Mouse (Mus musculus) embryonic facial prominence, embryonic 10.5 days (tissue): ENCODE results near the gene St3gal6. TPM values are rescaled to one million over a fixed set of nuclear protein-coding genes. Genes with fewer than 3 reads are reported as not detected.
"Not testable (repeated sequence)": the region's sequence is repeated elsewhere in the genome, so short reads cannot be mapped to it uniquely, and the experiment has no call there.

Experiments used
- DNase-seq: peaks from one replicate; pipeline ENCODE4 v3.0.0-alpha.2; 2017; ENCODE audit warnings: low spot score
- H3K27ac ChIP-seq: fragments of 300-500 bp; sonication (generic); replicated peaks from 2 replicates; pipeline ENCODE4 v1.5.1; 2016; ENCODE audit warnings: mild to moderate bottlenecking
- H3K27me3 ChIP-seq: fragments of 300-500 bp; sonication (generic); replicated peaks from 2 replicates; pipeline ENCODE4 v1.6.1; 2016; ENCODE audit warnings: low read depth, mild to moderate bottlenecking; ENCODE audit not compliant: poor library complexity, severe bottlenecking
- H3K36me3 ChIP-seq: fragments of 300-500 bp; sonication (generic); replicated peaks from 2 replicates; pipeline ENCODE4 v1.6.1; 2016; ENCODE audit warnings: mild to moderate bottlenecking, moderate library complexity
- H3K4me1 ChIP-seq: fragments of 300-500 bp; sonication (generic); 2 replicates; pipeline ENCODE4 v1.6.1; 2016
- H3K4me3 ChIP-seq: fragments of 300-500 bp; sonication (generic); 2 replicates; pipeline ENCODE4 v1.5.1; 2016; ENCODE audit warnings: mild to moderate bottlenecking, moderate library complexity
- H3K9me3 ChIP-seq: fragments of 300-500 bp; sonication (generic); 2 replicates; pipeline ENCODE4 v1.6.1; 2016; ENCODE audit warnings: mild to moderate bottlenecking
- WGBS: fragments of 180-500 bp; shearing (Covaris S2); methylation state at CpG from one replicate; pipeline ENCODE4 v1.1.7; 2016; 5-methylcytosine and 5-hydroxymethylcytosine counted together
- polyA plus RNA-seq: library from polyadenylated mRNA; unstranded; fragments of >200 nt; fragmentation: Nextera tagmentation; extraction: Ambion mirVana; gene quantifications from 2 replicates; pipeline ENCODE4 v1.2.1, GENCODE M21; 2016

The St3gal6 gene
- polyA plus RNA-seq, 1 experiment from 2014 or later: 10.3 TPM

DNA sequence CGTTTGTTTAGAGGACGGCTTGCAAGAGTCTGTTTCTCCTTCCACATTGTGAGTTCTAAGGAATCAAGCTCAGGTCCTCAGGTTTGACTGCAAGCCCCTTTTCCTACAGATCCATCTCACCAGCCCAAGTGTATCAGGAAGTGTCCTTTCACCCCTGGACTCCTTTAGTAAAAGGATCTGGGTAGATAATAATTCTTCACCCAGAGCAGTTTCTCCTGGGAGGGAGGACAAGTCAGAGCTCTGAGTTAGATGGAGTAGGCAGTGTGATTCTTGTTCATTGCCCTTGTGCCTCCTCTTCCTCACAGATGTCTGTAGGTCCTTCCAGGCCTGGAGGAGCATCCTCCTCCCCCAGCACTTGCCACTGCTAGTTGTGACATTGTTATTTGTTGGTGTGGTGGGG is 61.5 kb downstream of the St3gal6 start:
- no peak for DNase-seq
- H3K4me1 ChIP-seq: no peaks in the 10 kb centered on the region
- peaks cover 90% of the 10 kb centered on the region for H3K36me3 ChIP-seq
- no peaks in the 10 kb centered on the region for H3K9me3 ChIP-seq
- H3K27ac ChIP-seq: no peak overlapping the region
- WGBS: 91% methylated on average over 2 of the region's 2 CpGs
- no peak overlapping the region for H3K4me3 ChIP-seq
- H3K27me3 ChIP-seq: no peaks in the 10 kb centered on the region

DNA sequence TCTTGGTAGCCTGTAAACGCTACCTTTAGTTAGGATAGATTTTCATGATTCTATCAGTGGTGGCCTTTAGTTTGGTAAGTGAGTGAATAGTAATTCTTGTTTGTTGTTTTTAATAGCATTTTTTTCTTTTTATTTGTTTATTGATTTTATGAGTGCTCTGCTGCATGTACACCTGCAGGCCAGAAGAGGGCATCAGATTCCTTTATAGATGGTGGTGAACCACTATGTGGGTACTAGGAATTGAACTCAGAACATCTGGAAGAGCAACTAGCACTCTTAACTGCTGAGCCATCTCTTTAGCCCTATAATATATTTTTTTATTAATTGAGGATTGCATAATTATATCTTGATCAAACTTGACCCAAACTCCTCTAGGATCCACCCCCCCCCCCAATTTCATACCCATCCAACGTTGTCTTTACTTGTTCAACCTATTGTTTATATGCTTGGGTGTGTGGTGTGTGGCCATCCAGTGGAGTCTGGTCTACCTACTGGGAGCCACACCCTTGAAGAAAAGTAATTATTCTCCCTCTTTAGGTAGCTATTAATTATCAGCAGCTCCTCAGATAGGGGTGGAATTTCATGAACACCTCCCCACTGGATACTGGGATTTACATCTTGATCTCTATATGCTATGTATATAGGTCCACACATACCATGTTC is 62.1 kb downstream of the St3gal6 start:
- no peak for DNase-seq
- 91% methylated on average over 2 of the region's 2 CpGs for WGBS
- Histone ChIP-seq H3K36me3 (peaks cover 90% of the 10 kb centered on the region), H3K4me3 (no peak overlapping the region), H3K9me3 (no peaks in the 10 kb centered on the region), H3K4me1 (no peaks in the 10 kb centered on the region), H3K27me3 (no peaks in the 10 kb centered on the region), H3K27ac (no peak overlapping the region)

- peaks cover 83% of the 10 kb centered on the region for H3K36me3 ChIP-seq
- 90% methylated on average over 10 of the region's 10 CpGs for WGBS
- no peak for DNase-seq
- H3K27me3 ChIP-seq: no peaks in the 10 kb centered on the region
- no peaks in the 10 kb centered on the region for H3K4me1 ChIP-seq
- no peak overlapping the region for H3K4me3 ChIP-seq
- no peak overlapping the region for H3K27ac ChIP-seq
- H3K9me3 ChIP-seq: no peaks in the 10 kb centered on the region
These were observed 63.7 kb downstream of the St3gal6 start for GRCm38 (mm10) chr16:58460386-58460785.

- not testable (repeated sequence) for H3K4me1 ChIP-seq, DNase-seq, H3K9me3 ChIP-seq, H3K27ac ChIP-seq, H3K27me3 ChIP-seq, H3K4me3 ChIP-seq
- 52% methylated on average over 3 of the region's 3 CpGs for WGBS
- peaks cover 79% of the 10 kb centered on the region for H3K36me3 ChIP-seq
These were observed 64.1 kb downstream of the St3gal6 start for GRCm38 (mm10) chr16:58459966-58460365.

DNA sequence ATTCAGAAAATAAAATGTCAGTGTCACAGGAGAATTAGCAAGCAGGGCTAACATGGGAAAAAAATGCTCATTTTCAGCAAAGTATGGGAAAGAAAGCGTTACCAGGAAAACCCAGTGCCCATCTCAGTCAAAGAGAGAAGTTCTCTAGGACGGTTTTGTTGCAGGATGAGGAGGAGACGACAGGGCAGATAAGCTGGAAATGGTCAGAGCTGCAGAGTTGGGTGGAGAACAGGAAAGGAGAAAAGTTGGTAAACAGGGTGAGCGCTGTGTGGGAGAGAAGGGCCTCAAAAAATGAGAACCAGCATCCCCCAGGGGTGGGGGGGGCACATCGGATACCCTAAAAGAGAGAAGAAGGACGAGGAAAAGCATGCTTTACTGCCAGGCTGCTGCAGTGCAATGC is 67.1 kb downstream of the St3gal6 start:
- WGBS: 91% methylated on average over 6 of the region's 6 CpGs
- peaks cover 69% of the 10 kb centered on the region for H3K36me3 ChIP-seq

GRCm38 (mm10) chr16:58456445-58456844 is 67.6 kb downstream of the St3gal6 start:
- no peak for DNase-seq
- Histone ChIP-seq H3K27ac (no peak overlapping the region), H3K4me3 (no peak overlapping the region), H3K27me3 (no peaks in the 10 kb centered on the region), H3K36me3 (peaks cover 73% of the 10 kb centered on the region), H3K9me3 (no peaks in the 10 kb centered on the region), H3K4me1 (no peaks in the 10 kb centered on the region)
- 92% methylated on average over 5 of the region's 5 CpGs for WGBS

More for the DNA sequence above, 67.1 kb downstream of the St3gal6 start:
- Histone ChIP-seq H3K4me1 (no peaks in the 10 kb centered on the region), H3K9me3 (no peaks in the 10 kb centered on the region), H3K27ac (no peak overlapping the region), H3K27me3 (no peaks in the 10 kb centered on the region), H3K4me3 (no peak overlapping the region)
- DNase-seq: no peak

GRCm38 (mm10) chr16:58455118-58455517 is 68.9 kb downstream of the St3gal6 start:
- Histone ChIP-seq H3K9me3 (no peaks in the 10 kb centered on the region), H3K27me3 (no peaks in the 10 kb centered on the region), H3K36me3 (peaks cover 70% of the 10 kb centered on the region), H3K4me1 (no peaks in the 10 kb centered on the region), H3K4me3 (no peak overlapping the region), H3K27ac (no peak overlapping the region)
- 90% methylated on average over 5 of the region's 5 CpGs for WGBS
- DNase-seq: no peak

GRCm38 (mm10) chr16:58454617-58455016 is 69.4 kb downstream of the St3gal6 start:
- Histone ChIP-seq H3K27me3 (no peaks in the 10 kb centered on the region), H3K36me3 (peaks cover 70% of the 10 kb centered on the region), H3K4me1 (no peaks in the 10 kb centered on the region), H3K27ac (no peak overlapping the region), H3K4me3 (no peak overlapping the region), H3K9me3 (no peaks in the 10 kb centered on the region)
- 78% methylated on average over 8 of the region's 8 CpGs for WGBS
- DNase-seq: peak; percentile 60

DNA sequence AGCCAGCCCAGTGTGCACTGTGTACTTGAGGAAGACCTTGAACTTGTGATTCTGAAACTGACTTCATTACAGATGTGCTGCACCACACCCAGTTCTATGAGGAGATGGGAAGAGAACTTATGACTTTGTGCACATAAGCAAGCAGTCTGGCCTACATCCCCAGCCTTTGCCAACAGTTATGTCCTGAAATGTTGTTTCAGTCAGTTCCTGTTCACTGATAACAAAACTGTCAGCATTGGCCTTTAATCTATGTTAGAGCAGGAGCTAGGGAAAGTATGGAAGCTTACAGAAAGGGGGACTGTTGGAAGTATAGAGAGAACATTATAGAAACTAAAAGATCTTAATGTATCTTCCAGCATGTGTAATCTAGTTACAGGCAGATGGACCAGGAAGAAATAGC is 70.2 kb downstream of the St3gal6 start:
- Histone ChIP-seq H3K4me3 (no peak overlapping the region), H3K27ac (no peak overlapping the region), H3K27me3 (no peaks in the 10 kb centered on the region), H3K4me1 (no peaks in the 10 kb centered on the region), H3K36me3 (peaks cover 67% of the 10 kb centered on the region), H3K9me3 (no peaks in the 10 kb centered on the region)
- DNase-seq: no peak

DNA sequence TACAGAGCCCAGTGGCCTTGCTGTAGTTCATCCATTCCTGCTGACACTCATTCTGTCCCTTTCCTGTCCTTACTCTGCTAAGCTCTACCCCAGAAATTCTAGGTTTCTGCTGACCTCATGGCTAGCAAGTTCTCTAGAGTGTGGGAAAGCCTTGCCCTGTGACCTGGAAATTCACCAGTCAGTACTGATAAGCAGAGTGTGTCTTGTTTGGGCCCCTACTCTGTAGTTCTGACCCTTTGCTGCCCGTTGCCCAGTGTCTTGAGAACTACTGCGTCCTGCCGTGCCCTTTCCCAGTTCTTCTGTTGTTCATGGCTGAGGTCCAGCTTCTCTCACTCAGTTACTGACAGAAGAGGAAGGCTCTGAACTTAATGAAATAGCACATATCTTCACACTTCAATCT is 70.9 kb downstream of the St3gal6 start:
- Histone ChIP-seq H3K27me3 (no peaks in the 10 kb centered on the region), H3K27ac (no peak overlapping the region), H3K4me3 (no peak overlapping the region), H3K36me3 (peaks cover 62% of the 10 kb centered on the region), H3K4me1 (no peaks in the 10 kb centered on the region), H3K9me3 (no peaks in the 10 kb centered on the region)
- DNase-seq: no peak
- WGBS: 87% methylated on average over 3 of the region's 3 CpGs

GRCm38 (mm10) chr16:58451647-58452046 is 72.4 kb downstream of the St3gal6 start:
- H3K9me3 ChIP-seq: no peaks in the 10 kb centered on the region
- WGBS: 93% methylated on average over 5 of the region's 5 CpGs
- no peak for DNase-seq
- no peaks in the 10 kb centered on the region for H3K27me3 ChIP-seq
- H3K4me1 ChIP-seq: no peaks in the 10 kb centered on the region
- H3K27ac ChIP-seq: no peak overlapping the region
- H3K36me3 ChIP-seq: peaks cover 60% of the 10 kb centered on the region
- no peak overlapping the region for H3K4me3 ChIP-seq

DNA sequence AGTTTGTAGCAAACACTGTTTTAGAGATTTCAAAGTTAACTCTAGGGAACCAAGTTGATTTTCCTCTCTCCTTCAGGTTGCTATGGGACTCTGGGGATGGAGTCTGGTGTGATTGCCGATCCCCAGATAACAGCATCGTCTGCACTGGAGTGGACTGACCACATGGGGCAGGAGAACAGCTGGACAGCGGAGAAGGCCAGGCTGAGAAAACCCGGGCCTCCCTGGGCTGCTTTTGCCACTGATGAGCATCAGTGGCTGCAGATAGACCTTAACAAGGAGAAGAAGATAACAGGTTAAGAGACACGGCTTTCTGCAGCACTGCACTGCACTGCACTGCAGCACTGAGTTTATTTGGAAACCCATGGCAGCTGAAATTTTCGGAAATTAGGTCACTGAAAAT is 73.4 kb downstream of the St3gal6 start:
- WGBS: 78% methylated on average over 6 of the region's 6 CpGs
- Histone ChIP-seq H3K4me3 (no peak overlapping the region), H3K9me3 (no peaks in the 10 kb centered on the region), H3K27ac (no peak overlapping the region), H3K27me3 (no peaks in the 10 kb centered on the region), H3K36me3 (peaks cover 54% of the 10 kb centered on the region), H3K4me1 (no peaks in the 10 kb centered on the region)
- no peak for DNase-seq

GRCm38 (mm10) chr16:58449073-58449472 is 75.0 kb downstream of the St3gal6 start:
- WGBS: 92% methylated on average over 4 of the region's 4 CpGs
- no peak overlapping the region for H3K4me3 ChIP-seq
- H3K36me3 ChIP-seq: peaks cover 52% of the 10 kb centered on the region
- no peaks in the 10 kb centered on the region for H3K4me1 ChIP-seq
- H3K9me3 ChIP-seq: no peaks in the 10 kb centered on the region
- DNase-seq: no peak
- H3K27ac ChIP-seq: no peak overlapping the region
- H3K27me3 ChIP-seq: no peaks in the 10 kb centered on the region
